Mouse (Mus musculus) spleen, postnatal 36 days (tissue): ENCODE measurements around the gene Sorcs3.

ENCODE experiments used
- DNase-seq, 2 experiments: peaks; one replicate each; pipeline ENCODE4 v3.0.0; 2022; ENCODE audit warnings: low spot score in 2 of 2, mixed read lengths in 1 of 2

The Sorcs3 gene

DNA sequence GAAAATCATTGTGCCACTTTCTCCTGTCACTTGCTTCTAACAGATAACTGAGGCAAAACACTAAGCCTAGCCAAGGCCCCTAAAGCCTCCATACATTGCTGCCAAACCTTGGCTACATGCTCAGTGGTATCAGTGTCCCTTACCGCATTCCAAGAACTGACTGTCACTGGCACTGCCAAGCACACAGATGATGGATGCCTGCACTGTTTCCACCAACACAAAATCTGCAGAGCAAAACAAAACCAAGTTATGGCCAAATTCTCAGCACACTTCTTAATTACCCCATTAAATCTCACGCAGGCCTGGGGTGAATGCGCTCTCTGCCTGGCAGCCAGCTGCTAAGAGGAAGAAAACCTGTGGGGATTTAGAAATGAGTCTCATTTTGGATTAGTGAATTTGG, 628.5 kb downstream of the Sorcs3 start:
- DNase-seq, result no peak

DNA sequence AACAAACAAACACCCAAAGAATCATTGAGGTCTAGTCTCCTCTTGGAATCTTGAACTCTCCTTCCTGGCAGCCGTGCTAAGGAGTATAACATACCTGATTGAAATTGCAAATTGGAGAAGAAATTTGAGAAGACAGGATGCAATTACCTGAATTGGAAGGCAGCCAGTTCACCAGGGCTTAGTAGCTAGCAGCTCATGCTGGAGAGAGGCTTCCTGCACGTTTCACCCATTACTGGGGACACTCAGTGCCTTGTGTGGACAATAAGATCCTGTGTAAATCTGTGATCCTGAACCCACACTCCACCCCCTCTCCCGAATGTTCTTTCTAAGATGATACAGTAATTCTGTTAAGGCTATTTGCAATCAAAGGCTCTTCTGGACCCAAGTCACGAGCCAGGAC, 633.6 kb downstream of the Sorcs3 start:
- DNase-seq, result no peak

- DNase-seq, result no peak
Measured at GRCm38 (mm10) chr19:48847700-48848099, 641.9 kb downstream of the Sorcs3 start.

DNA sequence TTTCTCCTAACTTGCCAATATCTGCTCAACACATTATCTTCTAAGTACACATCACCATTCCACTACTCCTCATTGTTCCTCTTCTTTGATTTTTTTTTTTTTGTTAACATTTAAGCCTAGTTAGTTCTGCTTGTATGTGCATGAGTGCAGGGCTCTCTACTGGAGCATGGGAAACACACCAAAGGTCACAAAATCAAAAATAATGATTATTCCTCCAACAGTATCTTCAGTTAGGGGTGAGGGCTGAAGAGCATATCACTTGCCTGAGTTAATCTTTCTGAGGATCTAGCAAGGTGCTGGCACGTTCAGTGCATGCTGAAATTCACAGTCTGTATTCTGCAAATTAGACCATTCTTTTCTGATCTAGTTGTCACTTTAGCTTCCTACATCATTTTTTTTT, 644.6 kb downstream of the Sorcs3 start:
- no peak for DNase-seq
